Mouse (Mus musculus) stomach, embryonic 16.5 days (tissue): ENCODE measurements around the gene Vangl2. TPM values are rescaled to one million over a fixed set of nuclear protein-coding genes. Genes with fewer than 3 reads are reported as not detected.

Experiments
- ATAC-seq: fragments of 200-750 bp; cut with Nextera tagmentation; 2 replicates; pipeline ENCODE4 v1.8.0; 2017; ENCODE audit warnings: moderate number of reproducible peaks, moderate TSS enrichment; ENCODE audit not compliant: insufficient read depth, low FRiP score
- H3K27ac ChIP-seq: fragments of 300-500 bp; sonication (generic); 2 replicates; pipeline ENCODE4 v1.5.1; 2014; ENCODE audit warnings: low read length
- H3K27me3 ChIP-seq: fragments of 300-500 bp; sonication (generic); 2 replicates; pipeline ENCODE4 v1.6.1; 2014; ENCODE audit warnings: low read length, control low read depth, mixed read lengths; ENCODE audit not compliant: control insufficient read depth, insufficient read depth
- H3K36me3 ChIP-seq: fragments of 300-500 bp; sonication (generic); 2 replicates; pipeline ENCODE4 v1.6.1; 2014; ENCODE audit warnings: low read length; ENCODE audit not compliant: control insufficient read depth, insufficient read depth
- H3K4me1 ChIP-seq: fragments of 300-500 bp; sonication (generic); 2 replicates; pipeline ENCODE4 v1.6.1; 2014; ENCODE audit warnings: low read length, control low read depth, mixed read lengths; ENCODE audit not compliant: control insufficient read depth, insufficient read depth
- H3K4me2 ChIP-seq: fragments of 300-500 bp; sonication (generic); 2 replicates; pipeline ENCODE4 v1.6.1; 2014; ENCODE audit warnings: low read depth, low read length, mixed read lengths
- H3K4me3 ChIP-seq: fragments of 300-500 bp; sonication (generic); replicated peaks from 2 replicates; pipeline ENCODE4 v1.5.1; 2014; ENCODE audit warnings: mild to moderate bottlenecking, low read length
- H3K9ac ChIP-seq: fragments of 300-500 bp; sonication (generic); 2 replicates; pipeline ENCODE4 v1.6.1; 2014; ENCODE audit warnings: low read length
- H3K9me3 ChIP-seq: fragments of 300-500 bp; sonication (generic); replicated peaks from 2 replicates; pipeline ENCODE4 v1.6.1; 2016; ENCODE audit warnings: low read length, control low read depth; ENCODE audit not compliant: control insufficient read depth
- WGBS: fragments of 180-500 bp; shearing (Covaris S2); extraction: QIAGEN DNeasy Blood & Tissue Kit; methylation state at CpG from one replicate; pipeline ENCODE4 v1.1.7; 2014; 5-methylcytosine and 5-hydroxymethylcytosine counted together
- polyA plus RNA-seq: library from polyadenylated mRNA; unstranded; fragments of >200 nt; fragmentation: Nextera tagmentation; extraction: Ambion mirVana; gene quantifications from 2 replicates; pipeline ENCODE4 v1.2.1, GENCODE M21; 2015

Gene Vangl2
- polyA plus RNA-seq, 1 experiment from 2014 or later = 10.6 TPM

DNA sequence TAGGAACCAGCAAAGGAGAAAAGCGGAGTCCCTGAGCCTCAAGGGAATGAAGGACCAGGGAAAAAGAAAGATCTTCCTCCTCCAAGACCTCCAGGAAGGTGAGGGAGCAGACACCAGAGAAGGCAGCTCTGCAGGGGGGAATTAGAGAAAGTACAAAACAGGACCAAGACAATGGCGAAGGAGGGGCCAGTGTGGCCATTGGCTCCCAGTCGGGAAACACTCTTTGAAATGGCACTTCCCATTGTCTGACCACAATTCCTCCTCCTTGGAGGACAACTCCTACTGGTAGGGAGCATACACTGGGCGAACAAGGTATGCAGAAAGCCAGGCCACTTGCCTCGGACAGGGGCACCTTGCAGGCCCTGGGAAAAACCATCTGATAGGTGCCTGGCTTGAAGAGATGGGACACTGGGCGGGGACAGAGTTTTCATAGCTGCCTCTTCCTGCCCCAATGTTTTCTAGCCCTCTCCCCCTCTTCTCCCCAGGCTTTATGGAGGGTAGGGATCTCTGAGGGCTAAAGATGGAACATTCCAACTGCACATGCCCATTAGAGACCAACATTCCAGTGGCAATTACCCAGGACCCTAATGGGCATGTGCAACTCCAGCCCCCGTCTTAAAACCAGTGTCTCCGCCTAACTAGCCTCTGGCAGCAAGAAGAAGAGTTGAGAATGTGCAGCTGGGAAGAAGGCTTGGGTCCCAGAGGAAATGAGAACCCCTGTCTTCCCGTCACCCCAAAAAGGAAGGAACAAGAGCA, 3.9 kb downstream of the Vangl2 start:
- H3K27ac ChIP-seq = no peak overlapping the region
- H3K4me2 ChIP-seq = no peak overlapping the region
- H3K9ac ChIP-seq = no peak overlapping the region
- no peak overlapping the region for H3K4me3 ChIP-seq
- WGBS = 58% methylated on average over 9 of the region's 9 CpGs
- ATAC-seq = no peak
- H3K9me3 ChIP-seq = no peaks in the 10 kb centered on the region
- H3K4me1 ChIP-seq = peaks cover 31% of the 10 kb centered on the region
- no peaks in the 10 kb centered on the region for H3K36me3 ChIP-seq
- no peaks in the 10 kb centered on the region for H3K27me3 ChIP-seq

DNA sequence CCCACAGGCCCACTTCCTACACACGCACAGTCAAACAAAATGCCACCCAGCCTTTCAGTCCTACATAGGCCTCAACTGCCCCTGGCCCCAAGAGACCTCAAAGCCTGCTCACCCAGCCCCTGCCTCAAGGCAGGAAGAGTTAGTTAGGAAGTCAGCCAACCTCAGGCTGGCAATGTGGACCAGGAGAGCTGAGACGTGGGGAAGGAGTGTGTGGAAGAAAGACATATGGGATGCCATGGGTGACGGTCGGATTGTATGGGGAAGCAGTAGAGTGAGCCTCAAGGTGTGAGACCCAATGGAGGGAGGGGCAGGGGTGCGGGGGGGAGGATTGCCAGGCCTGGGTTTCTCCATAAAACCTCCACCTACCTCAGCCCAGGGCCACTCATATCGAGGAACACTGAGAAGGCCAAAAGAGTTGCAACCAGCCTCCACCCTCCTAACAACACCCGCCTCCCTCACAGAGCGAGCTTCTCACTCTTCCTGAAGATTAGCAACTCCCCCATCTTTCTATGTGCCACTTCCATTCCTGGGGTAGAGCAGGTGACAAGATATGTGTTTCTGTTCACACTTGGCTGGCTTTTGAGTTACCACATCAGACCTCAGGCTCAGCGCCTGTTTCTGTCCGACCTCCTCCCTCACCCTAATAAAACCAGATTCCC, 8.3 kb downstream of the Vangl2 start:
- no peaks in the 10 kb centered on the region for H3K9me3 ChIP-seq
- peaks cover 50% of the 10 kb centered on the region for H3K4me1 ChIP-seq
- ATAC-seq = no peak
- H3K4me2 ChIP-seq = no peak overlapping the region
- H3K27me3 ChIP-seq = no peaks in the 10 kb centered on the region
- H3K27ac ChIP-seq = peak overlapping the region; percentile 80
- WGBS = 74% methylated on average over 10 of the region's 10 CpGs
- H3K9ac ChIP-seq = peak overlapping the region; percentile 34; the same call in 1 of the 2 replicates
- no peak overlapping the region for H3K4me3 ChIP-seq
- H3K36me3 ChIP-seq = no peaks in the 10 kb centered on the region

DNA sequence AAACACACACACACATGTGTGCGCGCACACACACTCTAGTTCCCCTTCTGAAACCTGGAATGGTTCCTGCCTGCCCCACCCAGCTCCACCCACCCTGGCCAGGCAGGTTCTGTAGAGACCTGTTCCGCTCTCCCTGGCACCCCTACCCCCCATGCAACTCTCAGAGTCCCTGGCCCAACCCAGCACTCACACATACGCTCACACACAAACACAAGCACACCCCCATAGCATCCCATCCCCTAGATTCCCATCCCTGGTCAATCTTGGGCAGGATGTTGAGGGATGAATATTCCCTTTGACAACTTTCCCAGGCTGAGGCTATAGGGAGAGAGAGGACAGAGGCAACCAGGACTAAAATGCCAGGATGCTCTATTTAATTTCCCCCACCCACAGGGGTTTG, 8.9 kb downstream of the Vangl2 start:
- H3K27ac ChIP-seq = peak overlapping the region; percentile 80
- peak; percentile 79; the same call in 1 of the 2 replicates for ATAC-seq
- 82% methylated on average over 4 of the region's 4 CpGs for WGBS
- H3K4me2 ChIP-seq = no peak overlapping the region
- no peak overlapping the region for H3K4me3 ChIP-seq
- H3K27me3 ChIP-seq = no peaks in the 10 kb centered on the region
- no peaks in the 10 kb centered on the region for H3K9me3 ChIP-seq
- H3K36me3 ChIP-seq = no peaks in the 10 kb centered on the region
- no peak overlapping the region for H3K9ac ChIP-seq
- peaks cover 45% of the 10 kb centered on the region for H3K4me1 ChIP-seq

GRCm38 (mm10) chr1:172018336-172019311, 9.6 kb downstream of the Vangl2 start:
- H3K27ac ChIP-seq = peak overlapping the region; percentile 7; the same call in 1 of the 2 replicates
- WGBS = 88% methylated on average over 9 of the region's 9 CpGs
- no peak overlapping the region for H3K9ac ChIP-seq
- no peaks in the 10 kb centered on the region for H3K9me3 ChIP-seq
- peak; percentile 57; the same call in 1 of the 2 replicates for ATAC-seq
- no peak overlapping the region for H3K4me2 ChIP-seq
- H3K4me3 ChIP-seq = no peak overlapping the region
- no peaks in the 10 kb centered on the region for H3K27me3 ChIP-seq
- peaks cover 45% of the 10 kb centered on the region for H3K4me1 ChIP-seq
- no peaks in the 10 kb centered on the region for H3K36me3 ChIP-seq

DNA sequence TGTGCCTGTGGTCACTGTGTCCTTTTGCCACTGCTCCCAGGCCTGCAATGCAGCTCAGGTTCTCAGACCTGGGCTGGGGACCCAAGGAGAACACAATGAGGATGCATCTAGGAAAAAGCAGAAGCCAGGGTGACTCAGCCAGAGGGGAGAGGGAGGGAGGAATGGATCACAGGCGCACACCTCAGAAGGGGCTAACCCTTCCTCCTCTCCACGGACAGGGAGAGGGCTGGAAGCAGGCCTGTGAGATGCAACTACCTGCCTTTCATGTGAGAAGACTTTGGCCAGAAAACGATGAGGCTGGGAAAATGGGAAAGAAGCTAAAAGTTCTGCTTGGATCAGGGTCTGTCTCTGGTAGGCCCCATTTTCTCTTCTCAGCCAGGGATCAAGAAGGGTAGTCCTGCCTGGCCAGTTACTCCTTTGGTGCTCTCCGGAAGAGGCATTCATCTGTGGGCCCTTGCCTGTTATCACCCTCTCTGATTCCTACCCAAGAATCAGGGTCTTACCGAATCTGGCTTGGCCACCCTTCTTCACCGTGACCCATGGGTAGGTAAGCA, 10.7 kb downstream of the Vangl2 start:
- peaks cover 45% of the 10 kb centered on the region for H3K4me1 ChIP-seq
- H3K36me3 ChIP-seq = no peaks in the 10 kb centered on the region
- ATAC-seq = no peak
- no peak overlapping the region for H3K9ac ChIP-seq
- no peaks in the 10 kb centered on the region for H3K27me3 ChIP-seq
- WGBS = 74% methylated on average over 6 of the region's 6 CpGs
- no peaks in the 10 kb centered on the region for H3K9me3 ChIP-seq
- H3K4me3 ChIP-seq = no peak overlapping the region
- H3K4me2 ChIP-seq = no peak overlapping the region
- H3K27ac ChIP-seq = peak overlapping the region; percentile 39; the same call in 1 of the 2 replicates

DNA sequence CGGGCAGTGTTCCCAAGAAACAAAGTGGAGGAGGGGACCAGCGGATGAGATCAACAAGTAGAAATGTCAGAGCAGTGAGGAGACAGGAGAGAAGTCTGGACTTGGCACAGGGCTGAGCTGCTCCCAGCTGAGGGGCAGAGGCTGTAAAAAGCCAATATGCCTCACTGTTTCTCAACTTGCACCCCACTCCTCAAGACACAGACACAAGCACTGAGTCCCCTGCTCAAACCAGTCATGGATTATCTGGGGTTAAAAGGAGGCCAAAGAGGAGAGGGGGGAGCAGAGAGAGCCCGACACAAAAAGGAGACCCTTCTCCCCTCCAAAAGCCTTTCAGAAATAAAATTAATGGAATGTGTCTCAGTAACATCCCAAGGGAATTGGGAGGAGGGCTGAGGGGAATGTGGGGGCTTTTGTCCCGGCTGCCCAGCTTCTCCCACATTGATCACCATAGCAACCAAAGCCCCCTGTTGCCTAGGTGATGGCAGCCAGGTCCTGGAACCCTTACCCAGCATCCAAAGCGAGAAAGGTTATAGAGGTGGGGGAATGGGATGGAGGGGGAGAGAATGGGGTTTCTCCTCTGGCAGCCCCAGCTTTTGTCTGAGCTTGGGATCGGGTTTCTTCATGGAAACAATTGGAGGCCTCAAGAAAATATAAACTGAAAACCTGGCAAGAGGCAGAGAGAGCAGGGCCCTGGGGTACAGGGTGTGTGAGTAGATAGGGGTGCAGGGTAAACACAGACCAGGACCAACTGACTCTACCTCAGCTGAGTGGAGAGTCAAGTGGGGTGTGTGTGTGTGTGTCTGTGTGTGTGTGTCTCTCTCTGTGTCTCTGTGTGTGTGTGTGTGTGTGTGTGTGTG, 11.4 kb downstream of the Vangl2 start:
- H3K4me3 ChIP-seq = no peak overlapping the region
- no peaks in the 10 kb centered on the region for H3K27me3 ChIP-seq
- peak; percentile 15; the same call in 1 of the 2 replicates for ATAC-seq
- 34% methylated on average over 6 of the region's 6 CpGs for WGBS
- 0 out of 2 replicates have a peak overlapping the region, but pooled peaks have one; percentile 2 for H3K4me2 ChIP-seq
- H3K27ac ChIP-seq = peak overlapping the region; percentile 43; the same call in 1 of the 2 replicates
- peak overlapping the region; percentile 23; the same call in 1 of the 2 replicates for H3K9ac ChIP-seq
- H3K9me3 ChIP-seq = no peaks in the 10 kb centered on the region
- no peaks in the 10 kb centered on the region for H3K36me3 ChIP-seq
- peaks cover 43% of the 10 kb centered on the region for H3K4me1 ChIP-seq

- 50% methylated on average over 8 of the region's 8 CpGs for WGBS
- H3K4me2 ChIP-seq = peak overlapping the region; percentile 17; the same call in 1 of the 2 replicates
These were observed 12.2 kb downstream of the Vangl2 start for GRCm38 (mm10) chr1:172016031-172016430.

More at GRCm38 (mm10) chr1:172016031-172016430, 12.2 kb downstream of the Vangl2 start:
- peak overlapping the region; percentile 43 for H3K27ac ChIP-seq
- H3K9me3 ChIP-seq = no peaks in the 10 kb centered on the region
- no peak for ATAC-seq
- peaks cover 41% of the 10 kb centered on the region for H3K4me1 ChIP-seq
- no peak overlapping the region for H3K4me3 ChIP-seq
- 0 out of 2 replicates have a peak, but pooled peaks cover 2% of the 10 kb centered on the region for H3K36me3 ChIP-seq
- H3K9ac ChIP-seq = 0 out of 2 replicates have a peak overlapping the region, but pooled peaks have one; percentile 23
- no peaks in the 10 kb centered on the region for H3K27me3 ChIP-seq
